Mouse (Mus musculus) urinary bladder, postnatal 14 days (tissue): ENCODE measurements around the gene Izumo1r.

ENCODE experiments used
- DNase-seq: peaks from one replicate; pipeline ENCODE4 v3.0.0; 2021; ENCODE audit warnings: low spot score

The Izumo1r gene

DNA sequence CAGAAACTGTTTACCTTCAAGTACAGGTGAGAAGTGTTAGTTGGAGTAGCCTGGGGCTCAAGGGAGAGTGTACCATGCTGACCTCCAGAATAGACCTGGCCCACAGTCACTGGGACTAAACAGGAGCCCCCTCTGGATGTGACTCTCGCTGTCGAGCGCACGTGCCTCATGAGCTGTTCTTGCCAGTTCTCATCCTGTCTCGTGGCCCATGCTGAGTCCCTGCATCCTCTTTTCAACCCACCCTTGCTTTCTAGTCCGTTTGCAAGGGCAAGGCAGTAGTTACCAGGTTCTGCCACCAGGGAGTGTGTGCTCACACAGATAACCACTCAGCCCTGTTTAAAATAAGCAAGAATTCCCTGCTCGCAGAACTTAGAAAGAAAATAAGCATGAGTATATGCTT is 36.8 kb downstream of the Izumo1r start:
- DNase-seq: peak; percentile 32

DNA sequence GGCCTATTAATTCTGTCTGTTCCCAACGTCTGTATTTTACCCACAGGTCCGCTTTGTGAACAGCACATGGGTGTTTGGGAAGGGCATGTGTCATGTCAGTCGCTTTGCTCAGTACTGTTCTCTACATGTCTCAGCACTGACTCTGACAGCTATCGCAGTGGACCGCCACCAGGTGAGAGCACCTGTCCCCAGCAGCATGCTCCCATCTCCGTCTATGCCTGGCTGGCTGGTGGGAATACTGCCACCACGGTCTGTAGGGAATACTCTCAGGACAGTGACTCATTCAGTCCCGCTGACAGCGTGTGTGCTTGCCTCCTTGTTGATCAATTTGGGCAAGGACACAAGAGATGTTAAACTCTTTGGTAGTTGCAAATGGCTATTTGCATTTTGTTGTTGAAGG is 39.0 kb downstream of the Izumo1r start:
- DNase-seq: no peak

- DNase-seq: no peak
These were observed 40.6 kb downstream of the Izumo1r start for GRCm38 (mm10) chr9:14863126-14863525.

DNA sequence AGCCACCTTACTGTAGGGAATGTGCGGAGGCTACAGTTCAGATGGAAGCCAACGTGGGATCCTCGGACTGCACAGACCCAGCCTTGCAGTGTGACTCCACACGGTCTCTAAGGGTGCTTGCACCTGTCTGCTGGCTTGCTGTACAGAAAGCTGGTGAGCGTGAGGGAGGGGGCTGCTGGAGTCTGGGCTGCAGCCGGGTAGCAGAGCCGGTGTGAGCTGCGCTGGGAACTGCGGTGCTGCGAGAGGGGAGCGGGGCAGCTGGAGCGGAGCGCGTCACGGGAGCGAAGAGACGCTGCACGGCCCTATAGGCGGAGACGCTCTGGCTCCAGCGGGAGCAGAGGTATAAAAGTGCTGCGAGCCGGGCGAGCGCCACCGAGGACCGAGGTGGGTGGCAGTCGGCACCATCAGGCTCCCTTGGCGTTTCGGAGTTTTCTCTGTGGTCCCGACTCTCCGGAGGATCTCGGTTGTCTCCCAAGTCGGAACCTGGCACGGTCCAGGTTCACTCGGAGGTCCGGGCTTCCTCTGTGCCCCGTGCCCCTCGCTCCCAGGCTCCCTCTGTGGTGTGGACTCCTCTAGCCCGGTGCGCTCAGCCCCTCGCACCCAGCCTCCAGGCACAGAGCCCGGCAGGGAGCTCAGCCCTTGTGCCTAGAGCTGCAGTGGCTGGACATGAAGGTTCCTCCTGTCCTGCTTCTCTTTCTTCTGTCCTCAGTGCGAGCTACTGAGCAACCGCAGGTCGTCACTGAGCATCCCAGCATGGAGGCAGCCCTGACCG is 43.7 kb downstream of the Izumo1r start, which contains the start of gene Gpr83:
TSS of gene Gpr83 (plus strand) at position 343 of the 772 bp plus-strand sequence.
- peak; percentile 7 for DNase-seq

GRCm38 (mm10) chr9:14858782-14859181 is 45.0 kb downstream of the Izumo1r start:
- no peak for DNase-seq

DNA sequence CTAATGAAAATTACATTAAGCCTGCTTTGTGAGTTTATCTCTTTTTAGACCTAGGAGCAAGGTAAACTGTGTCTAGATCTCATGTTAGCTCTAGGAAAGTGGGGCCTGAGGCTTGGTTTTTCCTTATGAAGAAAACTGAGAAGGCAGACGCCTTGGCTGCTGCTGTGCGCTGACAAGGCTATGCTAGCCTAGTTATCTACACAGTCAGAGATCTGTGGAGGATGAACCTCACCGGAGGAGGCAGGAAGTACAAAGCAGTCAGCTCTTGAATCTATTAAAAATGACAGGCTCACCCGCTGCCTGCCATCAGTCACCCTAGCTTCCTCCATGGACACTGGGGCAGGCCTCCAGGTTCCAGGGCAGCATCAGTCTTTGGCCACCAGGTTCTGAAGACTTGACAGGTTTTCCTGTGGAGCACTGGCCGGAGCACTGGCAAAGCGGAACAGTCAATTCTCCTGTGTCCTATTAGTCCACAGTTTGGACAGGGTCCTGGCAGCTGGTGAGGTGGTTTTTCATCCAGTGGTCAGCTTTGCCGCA is 45.5 kb downstream of the Izumo1r start:
- DNase-seq: no peak

GRCm38 (mm10) chr9:14856922-14857654 is 46.7 kb downstream of the Izumo1r start:
- no peak for DNase-seq

- no peak for DNase-seq
These were observed 49.2 kb downstream of the Izumo1r start for GRCm38 (mm10) chr9:14854585-14854984.

GRCm38 (mm10) chr9:14848267-14848935 is 55.3 kb downstream of the Izumo1r start:
- DNase-seq: no peak

DNA sequence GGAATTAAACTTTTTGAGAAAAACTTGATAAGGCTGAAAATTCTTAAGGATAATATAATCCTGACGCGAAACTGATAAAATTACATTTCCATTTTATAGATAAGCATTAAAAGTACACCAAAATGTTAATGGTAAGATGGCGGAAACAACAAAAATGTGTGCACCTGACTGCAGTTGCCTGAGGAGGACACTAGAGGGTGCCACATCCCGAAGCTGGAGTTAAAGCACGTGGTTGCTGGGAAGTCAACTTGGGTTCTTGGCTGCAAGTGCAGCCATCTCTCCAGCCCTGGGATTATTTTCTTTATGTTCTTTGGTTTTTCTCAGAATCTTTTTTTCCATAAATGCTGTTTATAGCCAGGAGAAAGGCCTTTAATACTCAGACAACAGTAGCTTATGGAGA is 57.3 kb downstream of the Izumo1r start:
- no peak for DNase-seq

DNA sequence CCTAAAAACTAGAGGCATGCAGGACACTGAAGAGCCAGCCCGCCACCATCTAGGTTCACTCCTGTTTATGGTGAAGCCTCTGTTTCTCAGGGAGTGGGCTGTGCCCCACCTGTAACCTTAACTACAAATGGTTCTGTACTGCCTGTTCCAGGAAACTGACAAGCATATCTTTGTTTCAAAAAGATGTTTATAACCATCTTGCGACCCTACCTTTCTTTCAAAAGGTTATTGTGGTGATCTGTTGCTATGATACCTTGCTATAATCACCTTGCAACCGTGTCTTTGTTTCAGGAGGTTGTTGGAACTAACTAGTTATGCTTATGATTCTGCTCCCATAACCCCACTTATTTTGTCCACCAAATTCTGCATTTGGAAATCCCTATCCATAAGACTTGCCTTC is 59.8 kb downstream of the Izumo1r start:
- no peak for DNase-seq

DNA sequence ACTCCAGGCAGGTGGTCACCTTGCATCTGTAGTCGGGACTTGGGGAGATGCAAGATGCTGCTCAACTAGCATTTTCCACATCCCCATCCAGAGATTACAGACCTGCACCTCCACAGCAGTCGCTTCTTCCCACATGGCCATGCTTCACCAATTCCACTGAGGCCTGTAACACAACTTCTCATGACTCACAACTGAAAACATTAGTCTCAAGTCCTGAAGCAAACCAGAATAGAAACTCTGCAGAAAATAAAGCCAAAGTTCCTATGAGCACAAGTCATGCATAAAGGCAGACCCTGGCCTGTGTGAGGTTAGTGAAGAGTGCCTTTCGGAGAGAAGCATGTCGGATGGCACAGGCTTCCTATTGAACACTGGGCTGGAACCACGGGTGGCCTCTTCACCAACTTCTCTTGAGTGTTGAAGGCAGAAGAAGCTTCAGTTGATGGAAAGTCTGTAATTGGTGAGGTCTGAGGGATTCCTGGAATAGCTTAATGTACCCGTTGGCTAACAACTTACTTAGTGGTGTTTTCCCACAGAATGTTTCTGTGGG is 60.4 kb downstream of the Izumo1r start:
- DNase-seq: no peak

DNA sequence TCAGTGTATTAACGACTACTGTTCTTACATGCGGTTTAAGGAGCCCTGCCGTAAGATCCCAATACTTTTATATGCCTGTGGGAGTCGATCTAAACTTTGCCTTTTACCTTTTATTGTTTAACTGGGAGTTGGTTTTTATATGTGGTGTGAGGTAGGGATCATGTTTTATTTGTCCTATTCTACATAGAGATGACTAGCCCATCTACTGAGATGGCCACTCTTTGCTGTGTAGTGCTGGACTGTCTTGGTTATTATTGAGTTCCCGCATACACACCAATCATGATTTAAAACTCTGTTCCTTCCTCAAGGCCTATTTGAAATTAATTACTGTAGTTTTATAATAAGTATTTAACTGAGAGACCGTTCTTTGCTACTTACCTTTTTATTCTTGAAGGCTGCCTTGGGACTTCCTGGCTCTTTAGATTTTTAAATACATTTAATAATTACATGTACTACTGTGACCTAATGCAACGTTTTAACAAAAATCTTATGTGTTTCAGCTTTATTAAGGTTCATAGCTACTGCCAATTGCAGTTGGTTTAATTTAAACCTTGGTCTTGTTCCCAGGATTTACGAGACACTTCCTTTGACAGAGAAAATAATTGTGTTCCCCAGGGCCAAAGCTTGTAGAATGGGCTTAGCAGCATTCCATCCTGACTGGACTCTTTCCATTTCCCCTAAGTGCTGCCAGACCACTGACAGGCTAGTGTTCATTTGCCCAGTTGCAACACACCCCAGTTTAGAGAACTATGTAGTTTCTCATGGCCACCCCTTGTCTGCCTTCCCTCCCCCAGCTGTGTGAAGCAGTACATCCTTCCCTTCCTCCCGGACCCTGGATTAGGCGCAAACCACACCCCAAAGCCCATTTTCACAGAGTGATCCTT is 61.6 kb downstream of the Izumo1r start:
- peak; percentile 56 for DNase-seq

DNA sequence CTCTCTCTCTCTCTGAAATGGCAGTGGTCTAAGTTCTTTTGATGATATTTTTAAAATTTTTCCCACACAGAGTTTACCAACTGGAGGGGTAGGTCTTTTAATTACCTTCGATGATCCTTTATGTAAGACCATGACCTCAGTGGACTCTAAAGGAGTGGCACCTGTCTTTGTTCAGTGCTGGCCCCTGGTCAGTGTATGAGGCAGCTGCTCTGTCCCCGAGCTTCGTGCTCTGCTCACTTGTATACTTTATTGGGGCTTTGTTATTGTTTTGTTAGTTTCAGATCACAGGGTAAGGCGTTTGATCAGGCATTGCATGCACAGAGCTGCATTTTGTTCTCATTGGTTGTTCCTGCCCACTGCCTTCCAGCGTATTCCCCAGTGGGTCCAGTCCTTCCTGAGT is 63.8 kb downstream of the Izumo1r start:
- DNase-seq: no peak

DNA sequence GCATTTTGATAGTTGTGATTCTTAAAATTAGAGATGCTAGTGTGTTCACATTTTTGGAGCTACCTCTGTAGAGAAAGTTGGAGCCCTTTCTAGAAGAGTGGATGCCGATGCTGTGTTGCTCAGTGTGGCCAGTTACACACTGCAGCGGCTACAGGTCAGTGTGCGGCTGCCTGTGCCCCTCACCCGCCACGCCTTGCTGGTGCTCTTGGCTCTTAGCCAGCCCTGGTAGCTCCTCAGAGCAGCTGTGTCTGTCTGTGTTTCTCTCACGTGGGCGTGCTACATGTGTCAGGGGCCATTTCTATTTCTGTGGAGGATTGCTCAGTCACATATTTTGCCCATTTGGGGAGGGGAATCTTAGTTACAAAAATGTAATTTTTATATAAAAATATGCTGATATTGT is 64.2 kb downstream of the Izumo1r start:
- DNase-seq: no peak
